Mouse (Mus musculus): Measurements from ENCODE around the gene Ints1. TPM values are rescaled to one million over a fixed set of nuclear protein-coding genes. Genes with fewer than 3 reads are reported as not detected.
"Not testable (repeated sequence)": the region's sequence is repeated elsewhere in the genome, so short reads cannot be mapped to it uniquely, and the experiment has no call there.

The Ints1 gene
- total RNA-seq, 2 experiments from 2014 or later: 15.9 to 25.5 TPM

DNA sequence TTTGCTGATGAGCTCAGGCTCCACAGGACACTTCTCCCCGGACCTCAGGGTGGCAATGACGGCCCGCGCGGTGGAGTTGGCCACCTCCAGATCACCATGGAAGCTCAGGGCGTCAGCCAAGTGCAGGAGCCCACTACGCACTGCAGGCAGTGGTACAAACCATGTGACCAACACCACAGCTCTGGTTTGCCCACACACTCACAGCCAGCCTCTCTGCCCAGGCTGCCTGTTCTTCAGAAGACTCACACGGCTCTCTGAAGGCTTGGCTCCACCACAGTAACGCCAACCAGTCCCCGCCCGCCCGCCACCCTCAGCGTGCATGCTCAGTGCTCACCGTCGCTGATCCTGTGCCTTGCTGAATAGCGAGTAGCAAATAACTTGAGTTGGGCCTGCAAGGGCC is 17.4 kb downstream of the Ints1 start:
- no peak for ATAC-seq (ENCODE audit: poor library complexity, severe bottlenecking)

DNA sequence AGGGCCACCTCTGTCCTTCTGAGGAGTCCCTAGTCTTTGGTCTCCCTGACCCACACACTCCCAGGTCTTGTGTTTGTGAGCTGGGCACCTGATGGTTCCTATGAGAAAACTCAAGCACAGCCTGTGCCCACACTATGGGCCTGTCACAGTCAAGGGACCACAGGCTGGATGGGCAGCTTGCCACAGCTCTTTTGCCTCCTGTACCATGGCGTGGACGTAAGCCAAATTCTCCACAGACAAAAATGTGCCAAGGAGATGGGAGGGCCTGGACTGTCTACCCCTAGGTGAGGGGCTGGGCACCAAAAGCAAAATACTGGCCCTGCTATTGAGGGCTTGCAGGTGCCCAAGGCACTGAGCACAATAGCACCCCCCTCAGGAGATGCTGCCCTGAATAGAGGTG is 18.9 kb downstream of the Ints1 start:
- no peak for ATAC-seq (ENCODE audit: poor library complexity, severe bottlenecking)

DNA sequence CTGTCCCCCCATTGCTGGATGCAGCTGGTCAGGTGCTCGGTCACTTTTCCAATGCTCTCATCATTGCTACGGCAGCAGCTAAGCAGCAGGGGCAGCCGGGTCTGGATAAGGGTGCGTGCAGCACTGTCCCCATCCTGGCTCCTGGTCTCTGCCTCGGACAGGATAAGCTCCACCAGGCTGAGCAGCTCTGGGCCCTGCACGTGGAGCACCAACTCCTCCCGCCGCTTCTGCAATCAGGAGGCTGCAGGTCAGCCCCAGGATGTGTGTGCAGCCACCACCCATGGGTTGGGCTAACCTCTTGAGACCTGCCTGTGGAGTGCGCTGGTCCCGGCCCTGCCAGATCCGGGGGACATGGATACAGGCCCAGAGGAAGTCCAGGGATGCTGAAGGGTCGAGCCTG is 19.3 kb downstream of the Ints1 start:
- ATAC-seq (ENCODE audit: poor library complexity, severe bottlenecking): no peak

DNA sequence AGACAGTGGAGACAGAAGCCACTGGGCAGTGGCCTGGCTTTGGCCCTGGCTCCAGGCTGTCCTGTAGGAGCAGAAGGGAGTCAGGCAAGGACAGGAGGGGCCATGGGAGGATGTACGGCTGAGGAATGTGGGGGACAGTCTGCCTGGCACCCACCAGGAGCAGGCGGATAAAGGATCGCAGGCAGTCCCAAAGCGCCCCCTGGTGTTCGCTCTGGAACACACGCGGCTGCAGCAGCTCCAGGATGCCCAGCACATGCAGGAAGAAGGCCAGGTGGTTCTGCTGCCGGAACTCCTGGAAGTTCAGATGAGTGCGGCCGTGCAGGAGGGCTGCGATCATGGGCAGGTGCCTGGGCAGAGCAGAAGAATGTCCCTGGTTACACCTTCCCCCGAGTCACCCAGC is 20.7 kb downstream of the Ints1 start:
- ATAC-seq (ENCODE audit: poor library complexity, severe bottlenecking): peak; percentile 29

DNA sequence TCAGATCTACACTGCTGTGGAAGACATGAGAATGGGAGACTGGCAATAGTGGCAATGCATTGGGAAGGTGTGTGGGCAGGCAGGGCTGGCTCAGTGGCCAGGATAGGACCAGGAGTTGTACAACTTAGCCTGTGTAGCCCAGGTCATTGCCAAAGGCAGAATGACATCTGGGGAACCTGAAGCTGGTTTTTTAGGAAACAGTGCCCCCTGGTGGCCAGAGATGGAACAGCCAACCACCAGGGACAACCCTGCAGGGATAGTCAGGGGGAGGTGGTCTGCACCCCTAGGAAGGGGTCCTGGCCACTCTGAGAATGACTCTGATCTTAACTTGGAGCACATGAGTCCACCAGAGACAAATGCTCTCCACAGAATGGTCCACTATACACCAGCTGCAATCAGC is 24.9 kb downstream of the Ints1 start:
- ATAC-seq (ENCODE audit: poor library complexity, severe bottlenecking): peak; percentile 69

DNA sequence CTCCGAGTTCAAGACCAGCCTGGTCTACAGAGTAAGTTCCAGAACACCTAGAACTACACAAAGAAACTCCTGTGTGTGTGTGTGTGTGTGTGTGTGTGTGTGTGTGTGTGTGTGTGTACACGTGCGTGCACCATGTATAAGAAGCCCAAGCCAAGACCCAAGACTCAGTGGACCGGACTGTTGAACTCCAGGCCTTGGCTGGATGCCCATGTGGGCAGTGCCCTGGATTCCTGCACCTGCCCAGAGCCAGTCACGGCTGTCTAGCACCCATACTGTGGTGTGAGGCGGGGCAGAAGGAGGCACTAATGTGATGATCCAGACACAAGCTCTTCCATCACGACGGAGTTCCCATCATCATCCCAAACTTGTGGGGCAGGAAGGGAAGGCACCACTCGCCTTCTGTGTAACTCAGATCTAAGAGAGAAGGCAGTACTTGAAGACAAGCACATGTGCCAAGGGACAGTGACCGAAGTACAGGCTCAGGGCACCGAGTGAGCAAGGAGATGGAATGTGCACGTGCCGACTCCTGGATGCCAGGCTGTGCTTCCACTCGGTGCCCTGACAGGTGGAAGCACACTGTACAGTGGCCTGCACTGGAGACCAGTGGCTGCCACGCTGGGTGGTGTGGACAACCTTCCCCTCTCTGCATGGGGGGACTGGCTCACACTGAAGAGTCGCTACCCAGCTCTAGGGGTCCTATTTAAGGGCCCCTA is 25.9 kb downstream of the Ints1 start:
- ATAC-seq (ENCODE audit: poor library complexity, severe bottlenecking): no peak

DNA sequence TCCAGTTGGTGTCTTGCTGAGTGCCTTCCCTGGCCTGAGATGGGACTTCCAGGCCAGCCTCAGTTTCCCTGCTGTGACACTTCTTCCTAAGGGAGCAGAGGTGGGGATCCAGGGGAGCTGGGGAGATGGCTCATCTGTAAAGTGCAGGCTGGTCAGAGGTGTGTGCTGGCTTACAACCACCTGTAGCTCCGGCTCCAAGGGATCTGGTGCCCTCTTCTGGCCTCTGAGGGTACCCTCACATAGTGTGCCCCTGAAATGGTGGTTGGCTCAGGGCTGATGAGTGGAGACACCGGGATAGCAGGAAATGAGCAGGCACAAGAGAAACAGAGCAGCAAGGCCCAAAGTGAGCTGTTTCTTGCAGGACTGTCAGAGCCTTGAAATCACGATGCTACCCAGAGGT is 29.7 kb downstream of the Ints1 start:
- peak; percentile 86 for ATAC-seq (ENCODE audit: poor library complexity, severe bottlenecking)

DNA sequence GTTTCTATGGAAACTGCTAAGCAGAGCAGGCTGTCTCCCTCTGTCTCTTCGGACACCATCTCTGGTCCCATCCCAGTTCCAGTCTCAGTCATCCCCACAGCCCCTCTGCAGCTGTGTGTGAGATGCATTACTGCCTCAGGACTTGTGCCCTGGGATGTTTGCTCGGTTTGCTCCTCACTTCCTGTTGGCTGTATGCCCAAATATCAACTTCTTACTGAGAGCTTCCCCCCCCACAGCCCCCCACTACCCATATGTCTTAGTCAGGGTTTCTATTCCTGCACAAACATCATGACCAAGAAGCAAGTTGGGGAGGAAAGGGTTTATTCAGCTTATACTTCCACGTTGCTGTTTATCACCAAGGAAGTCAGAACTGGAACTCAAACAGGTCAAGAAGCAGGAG is 32.8 kb downstream of the Ints1 start:
- not testable (repeated sequence) for ATAC-seq (ENCODE audit: poor library complexity, severe bottlenecking)

DNA sequence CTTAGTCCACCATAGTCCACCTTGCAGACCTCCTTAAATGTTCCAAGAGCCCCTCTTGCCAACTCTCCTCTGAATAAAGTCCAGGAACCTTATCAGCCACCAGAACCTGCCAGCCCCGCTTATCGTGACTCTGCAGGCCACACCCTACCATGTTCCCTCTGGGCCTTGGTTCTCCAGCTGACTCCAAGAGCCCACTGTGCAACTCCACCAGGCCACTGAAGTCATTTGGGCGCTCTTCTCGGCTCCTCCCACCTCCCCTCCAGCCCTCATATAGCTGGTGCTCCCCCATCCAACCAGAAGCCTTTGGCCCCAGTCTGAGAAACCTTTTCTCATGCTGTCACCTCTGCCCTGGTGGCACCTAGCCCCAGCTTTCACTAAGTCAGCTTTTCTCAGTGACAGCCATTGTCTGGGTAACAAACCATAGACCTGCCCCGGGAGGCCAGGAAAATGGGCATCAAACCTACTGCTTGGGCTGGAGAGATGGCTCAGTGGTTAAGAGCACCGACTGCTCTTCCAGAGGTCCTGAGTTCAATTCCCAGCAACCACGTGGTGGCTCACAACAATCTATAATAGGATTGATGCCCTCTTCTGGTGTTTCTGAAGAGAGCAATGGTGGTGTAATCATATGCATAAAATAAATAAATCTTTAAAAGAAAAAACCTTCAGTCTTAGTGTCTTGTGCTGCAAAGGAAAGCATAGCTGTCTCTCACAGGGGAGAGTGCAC is 36.7 kb downstream of the Ints1 start:
- no peak for ATAC-seq (ENCODE audit: poor library complexity, severe bottlenecking)

DNA sequence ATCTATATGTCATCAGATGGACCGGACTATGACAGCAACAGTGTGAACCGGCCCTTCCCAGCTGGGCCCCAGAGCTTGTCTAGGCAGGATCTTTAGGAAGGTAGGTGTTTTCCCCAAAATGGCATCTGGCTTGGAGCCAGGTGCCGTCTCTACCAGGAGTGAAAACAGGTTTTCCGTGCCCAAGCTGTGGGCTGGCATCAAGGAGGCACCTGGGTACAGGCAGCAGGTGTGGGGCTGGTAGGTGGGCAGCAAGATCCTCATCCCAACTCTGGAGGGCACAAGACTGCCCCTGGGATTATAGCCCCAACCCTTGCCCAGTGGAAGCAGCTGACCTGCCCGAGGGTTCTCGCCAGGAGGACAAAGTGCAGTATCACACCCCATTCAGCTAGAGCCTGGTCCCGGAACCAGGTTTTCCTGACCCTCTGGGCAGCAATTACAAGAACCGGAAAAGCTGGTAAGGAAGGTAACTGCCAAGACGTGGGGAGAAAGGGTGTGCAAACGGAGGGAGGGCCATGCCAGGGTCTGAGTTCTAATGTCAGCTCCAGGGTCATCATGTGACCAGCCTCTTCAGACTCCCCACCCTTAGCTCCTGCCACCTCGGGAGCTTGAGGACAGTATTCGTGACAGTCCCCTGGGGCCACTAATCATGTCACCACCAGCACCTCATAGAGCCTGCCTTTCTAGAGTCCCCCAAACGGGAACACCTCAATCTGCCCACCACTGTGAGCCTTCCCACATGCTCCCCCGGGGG is 37.5 kb downstream of the Ints1 start:
- ATAC-seq (ENCODE audit: poor library complexity, severe bottlenecking): no peak

DNA sequence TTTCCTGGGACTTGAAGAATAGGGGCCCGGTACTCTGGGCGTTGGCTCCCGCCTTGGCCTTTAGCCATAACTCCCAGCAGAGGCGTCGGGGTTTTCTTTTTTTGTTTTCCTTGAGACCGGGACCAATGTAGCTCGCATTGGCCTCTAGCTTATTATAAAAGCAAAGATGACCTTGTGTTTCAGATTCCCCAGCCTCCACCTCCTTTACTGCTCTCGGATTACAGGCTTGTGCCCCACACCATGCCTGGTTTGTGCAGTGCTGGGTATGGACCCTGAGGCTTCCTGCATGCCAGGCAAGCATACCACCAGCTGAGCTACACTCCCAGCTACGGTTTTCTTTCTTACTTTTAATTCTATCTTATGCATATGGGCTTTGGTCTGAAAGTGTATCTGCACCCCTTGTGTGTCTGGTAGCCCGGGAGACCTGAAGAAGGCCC is 39.0 kb downstream of the Ints1 start:
- ATAC-seq (ENCODE audit: poor library complexity, severe bottlenecking): no peak

DNA sequence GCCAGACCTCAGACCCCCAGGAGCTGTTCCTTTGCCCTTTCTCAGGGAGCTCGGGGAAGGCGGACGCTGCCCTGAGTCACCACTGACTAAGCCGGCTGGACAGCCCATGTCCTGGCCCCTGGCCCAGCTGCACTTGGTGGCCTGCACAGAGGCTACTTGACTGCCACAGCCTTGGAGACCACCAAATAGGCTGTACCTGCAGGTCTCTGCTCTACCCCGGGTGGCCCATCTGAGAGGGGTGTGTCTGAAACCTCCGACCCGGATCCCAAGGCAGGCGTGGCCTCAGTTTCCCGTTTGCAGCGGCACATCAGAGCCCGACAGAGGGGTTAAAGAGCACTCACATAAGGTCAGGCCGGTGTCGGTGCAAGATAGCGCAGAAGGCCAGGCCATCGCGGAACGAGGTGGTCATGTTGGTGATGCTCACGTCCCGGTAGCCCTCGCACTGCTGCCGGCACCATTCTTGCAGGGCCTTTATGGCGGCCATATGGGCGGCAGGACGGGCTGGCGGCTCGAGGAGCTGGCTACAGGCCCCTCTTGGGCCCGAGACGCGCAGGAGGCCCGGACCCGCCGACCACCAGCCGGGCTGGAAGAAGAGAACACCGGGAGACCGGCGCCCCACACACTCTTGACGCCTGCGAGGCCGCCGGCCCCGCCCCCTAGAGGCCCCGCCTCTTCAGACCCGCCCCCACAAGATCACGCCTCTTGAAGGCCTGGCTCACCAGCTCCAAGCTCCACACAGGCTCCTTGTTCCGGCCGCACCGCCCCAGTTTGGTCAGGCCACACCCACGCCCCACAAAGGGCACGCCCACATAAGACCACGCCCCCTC is 39.6 kb downstream of the Ints1 start, which contains the start of gene Micall2:
Gene Micall2, minus strand, starts transcription at position 660 of the 827 bp plus-strand sequence.
- peak; percentile 83 for ATAC-seq (ENCODE audit: poor library complexity, severe bottlenecking)

DNA sequence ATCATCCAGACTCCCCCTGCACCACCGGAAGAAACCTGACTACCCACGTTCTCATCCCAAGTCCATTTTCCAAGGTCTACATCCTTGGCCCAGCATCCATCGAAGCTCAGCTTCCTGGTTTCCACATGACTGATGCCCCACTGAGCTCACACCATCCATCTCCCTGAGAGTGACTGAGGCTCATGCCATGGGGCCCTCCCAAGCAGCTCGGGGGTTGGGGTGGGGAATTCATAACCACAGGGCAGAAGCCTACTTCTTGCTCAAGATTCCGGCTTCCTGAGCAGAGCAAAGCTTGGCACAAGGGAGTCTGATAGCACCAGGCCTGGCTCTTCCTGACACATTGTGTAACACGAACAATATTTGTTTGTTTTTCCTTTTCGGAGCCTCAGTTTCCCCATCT is 40.7 kb downstream of the Ints1 start:
- no peak for ATAC-seq (ENCODE audit: poor library complexity, severe bottlenecking)

DNA sequence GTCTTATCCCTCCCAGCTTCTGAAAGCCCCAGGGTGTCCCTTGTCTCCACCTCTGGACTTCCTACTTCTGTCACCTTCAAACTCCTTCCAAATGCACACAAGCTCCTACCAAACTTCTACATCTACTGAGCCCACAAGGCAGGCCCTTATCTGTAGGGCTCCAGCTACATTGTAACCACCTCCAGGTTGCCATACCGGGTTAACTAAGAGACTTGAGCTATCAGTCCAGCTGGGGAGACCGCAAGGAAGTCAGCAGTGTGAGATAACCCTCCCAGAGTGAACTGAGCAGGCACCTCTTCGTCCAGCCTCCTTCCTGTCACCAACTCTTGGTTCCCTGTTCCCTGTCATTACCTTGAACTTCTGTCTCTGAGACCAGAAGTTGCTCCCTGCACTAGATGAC is 41.5 kb downstream of the Ints1 start:
- ATAC-seq (ENCODE audit: poor library complexity, severe bottlenecking): peak; percentile 36

DNA sequence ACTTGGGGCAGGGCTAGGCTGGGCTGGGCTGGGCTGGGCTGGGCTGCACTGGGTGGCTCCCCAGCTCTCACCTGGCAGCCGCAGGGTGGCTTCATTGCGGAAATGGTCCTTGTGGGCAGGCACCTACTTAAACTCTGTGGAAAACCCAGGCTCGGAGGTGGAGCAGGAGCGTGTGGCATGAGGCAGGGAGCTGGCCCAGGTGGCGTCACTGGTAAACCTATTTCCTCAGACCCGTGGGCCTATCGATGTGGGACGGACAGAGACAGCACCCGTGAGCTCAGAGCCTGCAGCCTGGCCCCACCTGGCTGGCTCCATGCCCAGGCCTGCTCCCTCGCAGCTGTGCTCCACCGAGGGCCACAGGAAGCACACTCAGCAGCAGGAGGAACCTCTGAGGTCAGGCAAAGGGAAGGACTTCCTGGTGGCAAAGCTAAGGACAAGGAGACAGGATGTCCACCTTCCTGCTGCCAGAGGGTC is 42.8 kb downstream of the Ints1 start:
- peak; percentile 37 for ATAC-seq (ENCODE audit: poor library complexity, severe bottlenecking)

DNA sequence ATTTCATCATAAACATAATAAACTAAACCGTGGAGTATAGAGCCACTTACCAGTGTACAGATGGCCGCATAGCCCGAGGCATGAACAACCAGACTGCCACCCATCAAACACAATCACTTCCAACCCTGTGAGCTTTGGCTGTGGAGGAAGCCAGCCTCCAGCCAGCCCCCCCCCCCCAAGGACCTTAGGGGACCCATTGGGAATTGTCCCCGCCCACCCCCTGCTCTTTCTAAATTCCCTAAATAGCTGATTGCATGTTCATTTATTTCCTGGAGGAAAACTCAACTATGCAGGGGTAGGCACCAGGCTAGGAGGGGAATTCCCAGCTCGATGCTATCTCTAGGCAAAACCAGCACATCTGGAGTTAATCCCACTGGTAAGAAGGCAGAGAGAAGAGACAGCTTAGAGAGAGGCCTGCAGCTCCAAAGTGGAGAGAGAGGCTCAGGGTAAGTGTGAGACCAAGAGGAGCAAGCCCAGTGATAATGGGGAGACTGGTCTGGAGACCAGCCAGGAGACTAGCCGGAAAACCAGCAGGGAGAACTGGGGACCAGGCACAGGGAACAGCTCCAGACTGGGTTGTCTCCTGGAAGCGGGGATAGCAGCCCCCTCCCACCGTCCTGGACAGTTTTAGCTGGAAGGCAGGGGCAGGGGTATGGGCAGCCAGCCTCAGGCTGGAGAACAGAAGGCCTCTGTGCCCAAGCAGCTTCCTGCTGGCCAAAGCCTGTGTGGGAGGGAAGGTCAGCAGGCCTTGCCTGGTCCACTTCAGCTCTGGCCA is 44.6 kb downstream of the Ints1 start:
- no peak for ATAC-seq (ENCODE audit: poor library complexity, severe bottlenecking)

DNA sequence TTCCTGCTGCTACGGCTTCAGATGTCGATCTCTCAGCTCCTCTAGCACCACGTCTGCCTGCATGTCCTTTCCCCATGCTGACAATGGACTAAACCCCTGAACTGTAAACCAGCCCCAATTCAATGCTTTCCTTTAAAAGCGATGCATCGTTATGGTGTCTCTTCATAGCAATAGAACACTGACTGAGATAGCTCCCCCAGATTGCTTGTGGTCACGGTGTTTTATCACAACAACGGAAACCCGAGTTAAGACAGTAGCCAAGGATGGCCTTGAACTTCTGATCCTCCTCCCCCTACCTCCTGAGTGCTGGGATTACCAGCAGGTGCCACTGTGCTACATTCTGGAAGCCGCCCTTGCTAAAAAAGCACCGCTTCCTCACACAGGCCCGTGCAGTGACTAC is 48.2 kb downstream of the Ints1 start:
- ATAC-seq (ENCODE audit: poor library complexity, severe bottlenecking): peak; percentile 22; the same call in 1 of the 2 replicates

DNA sequence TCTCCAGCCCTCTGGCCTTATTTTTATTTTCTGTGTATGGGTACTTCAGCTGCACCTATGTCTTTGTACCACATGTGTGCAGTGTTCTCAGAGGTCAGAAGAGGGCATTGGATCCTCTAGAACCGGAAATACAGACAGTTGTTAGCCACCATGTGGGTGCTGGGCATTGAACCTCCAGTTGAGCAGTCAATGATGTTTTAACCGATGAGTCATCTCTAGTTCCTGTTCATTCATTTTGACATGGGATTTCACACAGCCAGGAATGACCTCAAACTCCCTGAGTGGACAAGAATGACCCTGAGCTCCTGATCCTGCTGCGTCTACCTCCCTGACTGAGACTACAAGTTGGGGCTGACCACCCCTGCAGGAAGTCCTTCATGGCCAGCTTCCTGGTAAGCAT is 49.3 kb downstream of the Ints1 start:
- peak; percentile 37 for ATAC-seq (ENCODE audit: poor library complexity, severe bottlenecking)

DNA sequence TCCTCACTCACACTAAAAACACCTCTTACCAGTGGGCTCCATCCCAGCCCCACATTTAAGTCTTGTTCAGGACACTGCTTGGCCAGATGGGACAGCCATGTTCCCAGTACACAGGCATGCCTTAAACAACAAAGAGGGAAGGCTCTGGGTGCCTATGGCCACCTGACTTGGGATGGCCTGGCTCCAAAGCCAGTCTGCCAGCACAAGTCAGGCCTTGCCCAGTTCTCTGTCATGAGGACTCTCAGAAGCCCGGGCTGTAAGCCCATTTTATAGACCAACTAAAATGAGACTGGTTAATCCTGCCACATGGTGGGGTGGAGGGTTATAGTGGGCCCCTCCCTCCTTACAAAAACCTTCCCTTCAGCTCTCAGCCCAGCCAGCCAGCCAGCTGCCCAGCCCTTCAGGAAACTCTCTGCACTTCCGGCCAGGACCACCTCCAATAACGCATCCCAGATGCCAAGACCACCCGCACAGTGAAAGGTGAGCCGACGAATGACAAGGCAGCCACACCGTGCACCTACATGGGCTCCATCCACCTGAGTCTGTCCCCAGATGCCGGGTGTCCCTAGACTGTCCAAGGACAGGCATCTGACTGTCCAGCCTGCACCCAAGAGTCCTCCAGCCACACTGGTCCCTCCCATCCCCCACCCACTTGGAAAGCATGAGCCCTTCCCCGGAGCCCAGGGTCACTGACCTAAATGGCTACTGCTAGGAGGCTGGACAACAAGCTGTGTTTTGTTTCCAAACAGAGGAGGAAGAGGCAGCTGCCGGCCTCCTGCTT is 50.9 kb downstream of the Ints1 start:
- no peak for ATAC-seq (ENCODE audit: poor library complexity, severe bottlenecking)
